Mouse (Mus musculus) CD4-positive naive resting alpha-beta T cell, adult 76 days (primary cell): ENCODE measurements around the gene Vmn2r23. TPM values are rescaled to one million over a fixed set of nuclear protein-coding genes. Genes with fewer than 3 reads are reported as not detected.

Experiments
- total RNA-seq: library from RNA; stranded (reverse); gene quantifications from one replicate; pipeline ENCODE4 v1.2.4, GENCODE M21; 2023

Gene Vmn2r23
- total RNA-seq = not detected

DNA sequence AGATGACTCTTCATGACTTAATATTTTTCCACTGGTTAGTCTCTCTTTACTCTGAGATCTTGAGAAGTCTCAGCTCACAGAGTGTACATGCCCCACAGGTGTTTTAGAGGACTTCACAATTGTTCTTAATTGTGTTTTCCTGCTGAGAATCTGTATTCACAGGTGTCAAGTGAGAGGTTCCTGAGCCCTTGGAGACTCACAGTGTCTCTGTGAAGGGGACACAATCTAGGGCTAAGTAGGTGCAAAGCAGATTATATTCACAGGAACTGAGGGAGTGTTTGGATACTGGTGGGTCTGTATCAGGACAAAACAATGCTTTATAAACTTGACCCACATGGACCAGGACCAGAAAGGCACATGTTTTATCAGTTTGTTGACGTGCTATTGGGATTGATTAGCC lies at the start of gene Vmn2r23:
Gene Vmn2r23 (plus strand): TSS at position 301 of the 400 bp plus-strand sequence.

DNA sequence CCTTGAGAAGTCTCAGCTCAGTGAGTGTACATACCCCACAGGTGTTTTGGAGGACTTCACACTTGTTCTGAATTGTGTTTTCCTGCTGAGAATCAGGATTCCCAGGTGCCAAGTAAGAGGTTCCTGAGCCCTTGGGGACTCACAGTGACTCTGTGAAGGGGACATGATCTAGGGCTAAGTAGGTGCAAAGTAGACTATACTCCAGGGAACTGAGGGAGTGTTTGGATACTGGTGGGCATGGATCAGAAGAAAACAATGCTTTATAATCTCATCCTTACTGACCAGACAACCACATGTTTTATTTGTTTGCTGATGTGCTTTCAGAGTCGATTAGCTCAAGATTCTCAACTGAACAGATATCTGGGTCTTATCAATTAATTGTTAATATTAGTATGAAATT lies 76.1 kb downstream of the Vmn2r23 start, which contains the start of gene Vmn2r24:
Gene Vmn2r24 (plus strand): TSS at position 301 of the 400 bp plus-strand sequence.

Other genes with a start within 250 kb of the Vmn2r23 start
- not detected for gene Vmn2r21, start 169.3 kb upstream of the Vmn2r23 start, total RNA-seq
- gene Vmn2r22, start 51.9 kb upstream of the Vmn2r23 start, total RNA-seq = not detected
- gene Vmn2r24, start 76.2 kb downstream of the Vmn2r23 start, total RNA-seq = not detected
- not detected for gene Vmn2r25, start 150.8 kb downstream of the Vmn2r23 start, total RNA-seq